Mouse (Mus musculus) spleen, adult 18-20 months (tissue): ENCODE results near the gene Angptl7.

Source experiments
- DNase-seq, 2 experiments: peaks; one replicate each; pipeline ENCODE4 v3.0.0; 2022; ENCODE audit warnings: mixed read lengths in 2 of 2

Gene Angptl7

GRCm38 (mm10) chr4:148448179-148448852 lies 51.9 kb downstream of the Angptl7 start, which contains the start of gene Mtor:
Gene Mtor, plus strand, starts transcription at chr4:148448611.
- DNase-seq: peak; percentile 86 to 87
